Mouse (Mus musculus): ENCODE results near the gene Slc12a6. TPM values are rescaled to one million over a fixed set of nuclear protein-coding genes. Genes with fewer than 3 reads are reported as not detected.

The Slc12a6 gene
- polyA plus RNA-seq, 1 experiment from 2014 or later: 7.4 TPM

GRCm38 (mm10) chr2:112353685-112354455 lies 88.2 kb downstream of the Slc12a6 start:
- H3K36me3 ChIP-seq: peaks cover 62% of the 10 kb centered on the region
- H3K27me3 ChIP-seq (ENCODE audit: low read depth, poor library complexity, severe bottlenecking): no peaks in the 10 kb centered on the region
- no peak overlapping the region for H3K27ac ChIP-seq (replicated peaks)
- no peaks in the 10 kb centered on the region for H3K9me3 ChIP-seq (replicated peaks)
- DNase-seq (ENCODE audit: low spot score): no peak
- WGBS: 91% methylated on average over 7 of the region's 7 CpGs
- H3K4me1 ChIP-seq: no peaks in the 10 kb centered on the region
- H3K4me3 ChIP-seq: no peak overlapping the region

- no peaks in the 10 kb centered on the region for H3K9me3 ChIP-seq (replicated peaks)
- H3K4me1 ChIP-seq: no peaks in the 10 kb centered on the region
- no peak for DNase-seq (ENCODE audit: low spot score)
- H3K36me3 ChIP-seq: peaks cover 86% of the 10 kb centered on the region
- WGBS: 91% methylated on average over 2 of the region's 2 CpGs
- H3K27ac ChIP-seq (replicated peaks): no peak overlapping the region
- no peaks in the 10 kb centered on the region for H3K27me3 ChIP-seq (ENCODE audit: low read depth, poor library complexity, severe bottlenecking)
- no peak overlapping the region for H3K4me3 ChIP-seq
These were observed 94.0 kb downstream of the Slc12a6 start for GRCm38 (mm10) chr2:112359611-112360010.

- no peak overlapping the region for H3K27ac ChIP-seq (replicated peaks)
- H3K36me3 ChIP-seq: peaks cover 92% of the 10 kb centered on the region
- no peak overlapping the region for H3K4me3 ChIP-seq
- no peak for DNase-seq (ENCODE audit: low spot score)
- H3K9me3 ChIP-seq (replicated peaks): no peaks in the 10 kb centered on the region
- WGBS: 96% methylated on average over 12 of the region's 12 CpGs
- H3K27me3 ChIP-seq (ENCODE audit: low read depth, poor library complexity, severe bottlenecking): no peaks in the 10 kb centered on the region
- no peaks in the 10 kb centered on the region for H3K4me1 ChIP-seq
These were observed 94.6 kb downstream of the Slc12a6 start for GRCm38 (mm10) chr2:112360012-112360780.

- Histone ChIP-seq H3K36me3 (peaks cover 95% of the 10 kb centered on the region), H3K4me1 (no peaks in the 10 kb centered on the region), H3K27ac (replicated peaks) (no peak overlapping the region), H3K27me3 (ENCODE audit: low read depth, poor library complexity, severe bottlenecking) (no peaks in the 10 kb centered on the region), H3K4me3 (no peak overlapping the region), H3K9me3 (replicated peaks) (no peaks in the 10 kb centered on the region)
- no peak for DNase-seq (ENCODE audit: low spot score)
- WGBS: 90% methylated on average over 2 of the region's 2 CpGs
These were observed 95.2 kb downstream of the Slc12a6 start for GRCm38 (mm10) chr2:112360781-112361169.

- peak overlapping the region; percentile 92 for H3K4me3 ChIP-seq
- 24% methylated on average over 15 of the region's 15 CpGs for WGBS
- peak; percentile 13 for DNase-seq (ENCODE audit: low spot score)
- H3K9me3 ChIP-seq (replicated peaks): no peaks in the 10 kb centered on the region
- no peaks in the 10 kb centered on the region for H3K27me3 ChIP-seq (ENCODE audit: low read depth, poor library complexity, severe bottlenecking)
- H3K36me3 ChIP-seq: peaks cover 32% of the 10 kb centered on the region
- peaks cover 18% of the 10 kb centered on the region for H3K4me1 ChIP-seq
- H3K27ac ChIP-seq (replicated peaks): peak overlapping the region; percentile 89
These were observed 101.6 kb downstream of the Slc12a6 start for GRCm38 (mm10) chr2:112367222-112367621.

- DNase-seq (ENCODE audit: low spot score): peak; percentile 92
- no peaks in the 10 kb centered on the region for H3K9me3 ChIP-seq (replicated peaks)
These were observed 102.4 kb downstream of the Slc12a6 start, which contains the start of gene Emc4 for GRCm38 (mm10) chr2:112367726-112368673. Emc4 (minus strand) TSS chr2:112368027.

GRCm38 (mm10) chr2:112369941-112370340 lies 104.3 kb downstream of the Slc12a6 start:
- 73% methylated on average over 5 of the region's 5 CpGs for WGBS
- Histone ChIP-seq H3K4me1 (peaks cover 18% of the 10 kb centered on the region), H3K36me3 (peaks cover 6% of the 10 kb centered on the region), H3K9me3 (replicated peaks) (no peaks in the 10 kb centered on the region), H3K27ac (replicated peaks) (no peak overlapping the region), H3K27me3 (ENCODE audit: low read depth, poor library complexity, severe bottlenecking) (no peaks in the 10 kb centered on the region), H3K4me3 (no peak overlapping the region)
- DNase-seq (ENCODE audit: low spot score): no peak

More at GRCm38 (mm10) chr2:112367726-112368673, 102.4 kb downstream of the Slc12a6 start, which contains the start of gene Emc4:
- H3K27me3 ChIP-seq (ENCODE audit: low read depth, poor library complexity, severe bottlenecking): no peaks in the 10 kb centered on the region
- peak within 1 kb of the TSS; percentile 89 for H3K27ac ChIP-seq (replicated peaks)
- 2% methylated on average over 46 of the region's 46 CpGs for WGBS
- H3K4me3 ChIP-seq: peak within 1 kb of the TSS; percentile 92
- peaks cover 18% of the 10 kb centered on the region for H3K4me1 ChIP-seq
- peaks cover 25% of the 10 kb centered on the region for H3K36me3 ChIP-seq

GRCm38 (mm10) chr2:112373141-112373540 lies 107.5 kb downstream of the Slc12a6 start:
- Histone ChIP-seq H3K27ac (replicated peaks) (no peak overlapping the region), H3K9me3 (replicated peaks) (no peaks in the 10 kb centered on the region), H3K4me1 (peaks cover 7% of the 10 kb centered on the region), H3K4me3 (no peak overlapping the region), H3K27me3 (ENCODE audit: low read depth, poor library complexity, severe bottlenecking) (no peaks in the 10 kb centered on the region), H3K36me3 (no peaks in the 10 kb centered on the region)
- 67% methylated on average over 4 of the region's 4 CpGs for WGBS
- DNase-seq (ENCODE audit: low spot score): no peak

GRCm38 (mm10) chr2:112374610-112375009 lies 109.0 kb downstream of the Slc12a6 start:
- H3K9me3 ChIP-seq (replicated peaks): no peaks in the 10 kb centered on the region
- 0 out of 2 replicates have a peak, but pooled peaks cover 2% of the 10 kb centered on the region for H3K4me1 ChIP-seq
- no peak overlapping the region for H3K4me3 ChIP-seq
- WGBS: 73% methylated on average over 5 of the region's 5 CpGs
- DNase-seq (ENCODE audit: low spot score): no peak
- no peak overlapping the region for H3K27ac ChIP-seq (replicated peaks)
- no peaks in the 10 kb centered on the region for H3K27me3 ChIP-seq (ENCODE audit: low read depth, poor library complexity, severe bottlenecking)
- H3K36me3 ChIP-seq: no peaks in the 10 kb centered on the region

GRCm38 (mm10) chr2:112378973-112379898 lies 113.6 kb downstream of the Slc12a6 start, which contains the start of gene Katnbl1:
Katnbl1 (plus strand) TSS chr2:112379211.
- peak; percentile 94 for DNase-seq (ENCODE audit: low spot score)
- Histone ChIP-seq H3K9me3 (replicated peaks) (no peaks in the 10 kb centered on the region), H3K4me1 (peaks cover 16% of the 10 kb centered on the region), H3K4me3 (peak within 1 kb of the TSS; percentile 95), H3K27me3 (ENCODE audit: low read depth, poor library complexity, severe bottlenecking) (no peaks in the 10 kb centered on the region), H3K27ac (replicated peaks) (peak within 1 kb of the TSS; percentile 98), H3K36me3 (peaks cover 6% of the 10 kb centered on the region; the same call in 1 of the 2 replicates)
- WGBS: under 1% methylated on average over 72 of the region's 72 CpGs

GRCm38 (mm10) chr2:112380131-112380530 lies 114.5 kb downstream of the Slc12a6 start:
- peak overlapping the region; percentile 98 for H3K27ac ChIP-seq (replicated peaks)
- peak overlapping the region; percentile 95 for H3K4me3 ChIP-seq
- H3K4me1 ChIP-seq: peaks cover 16% of the 10 kb centered on the region
- H3K36me3 ChIP-seq: peaks cover 6% of the 10 kb centered on the region; the same call in 1 of the 2 replicates
- H3K27me3 ChIP-seq (ENCODE audit: low read depth, poor library complexity, severe bottlenecking): no peaks in the 10 kb centered on the region
- WGBS: 66% methylated on average over 8 of the region's 8 CpGs
- no peaks in the 10 kb centered on the region for H3K9me3 ChIP-seq (replicated peaks)
- no peak for DNase-seq (ENCODE audit: low spot score)

Data from midbrain, embryonic 10.5 days (tissue).